Mouse (Mus musculus) limb, embryonic 15.5 days (tissue): Measurements from ENCODE around the gene Col6a4. TPM values are rescaled to one million over a fixed set of nuclear protein-coding genes. Genes with fewer than 3 reads are reported as not detected.

Experiments
- ATAC-seq: fragments of 200-750 bp; cut with Nextera tagmentation; 2 replicates; pipeline ENCODE4 v1.8.0; 2017; ENCODE audit warnings: low read depth, moderate TSS enrichment; ENCODE audit not compliant: insufficient number of reproducible peaks, low FRiP score, low TSS enrichment
- H3K27ac ChIP-seq: fragments of 300-500 bp; sonication (generic); 2 replicates; pipeline ENCODE4 v1.5.1; 2015; ENCODE audit warnings: moderate library complexity, mild to moderate bottlenecking, inconsistent platforms
- H3K27me3 ChIP-seq: fragments of 300-500 bp; sonication (generic); 2 replicates; pipeline ENCODE4 v1.6.1; 2015; ENCODE audit warnings: inconsistent platforms
- H3K36me3 ChIP-seq: fragments of 300-500 bp; sonication (generic); 2 replicates; pipeline ENCODE4 v1.6.1; 2015; ENCODE audit warnings: inconsistent platforms
- H3K4me1 ChIP-seq: fragments of 300-500 bp; sonication (generic); 2 replicates; pipeline ENCODE4 v1.6.1; 2015; ENCODE audit warnings: inconsistent platforms
- H3K4me2 ChIP-seq: fragments of 300-500 bp; sonication (generic); 2 replicates; pipeline ENCODE4 v1.6.1; 2015; ENCODE audit warnings: mild to moderate bottlenecking, inconsistent platforms
- H3K4me3 ChIP-seq: fragments of 300-500 bp; sonication (generic); 2 replicates; pipeline ENCODE4 v1.5.1; 2015; ENCODE audit warnings: mild to moderate bottlenecking, inconsistent platforms
- H3K9ac ChIP-seq: fragments of 300-500 bp; sonication (generic); 2 replicates; pipeline ENCODE4 v1.6.1; 2015; ENCODE audit warnings: inconsistent platforms
- H3K9me3 ChIP-seq: fragments of 300-500 bp; sonication (generic); 2 replicates; pipeline ENCODE4 v1.6.1; 2016; ENCODE audit warnings: inconsistent platforms
- WGBS: fragments of 180-500 bp; shearing (Covaris S2); methylation state at CpG from one replicate; pipeline ENCODE4 v1.1.7; 2015; 5-methylcytosine and 5-hydroxymethylcytosine counted together
- polyA plus RNA-seq: library from polyadenylated mRNA; unstranded; fragments of >200 nt; fragmentation: Nextera tagmentation; extraction: Ambion mirVana; gene quantifications from 2 replicates; pipeline ENCODE4 v1.2.1, GENCODE M21; 2015

Col6a4 gene
- polyA plus RNA-seq, 1 experiment from 2014 or later = 0.26 TPM

GRCm38 (mm10) chr9:105947577-105947976 is 149.0 kb downstream of the Col6a4 start:
- Histone ChIP-seq H3K4me2 (no peak overlapping the region), H3K4me1 (no peaks in the 10 kb centered on the region), H3K9me3 (no peaks in the 10 kb centered on the region), H3K27ac (no peak overlapping the region), H3K36me3 (no peaks in the 10 kb centered on the region), H3K27me3 (no peaks in the 10 kb centered on the region), H3K4me3 (no peak overlapping the region), H3K9ac (no peak overlapping the region)
- WGBS = 79% methylated on average over 3 of the region's 3 CpGs
- ATAC-seq = no peak

Other genes with a start within 250 kb of the Col6a4 start
- gene Col6a5, start 136.1 kb downstream of the Col6a4 start, polyA plus RNA-seq = 0.56 and 0.60 TPM in 2 replicates
- 2.5 TPM in 2 replicates for gene Glyctk, start 61.4 kb upstream of the Col6a4 start, polyA plus RNA-seq
- 23.5 and 29.2 TPM in 2 replicates for gene Wdr82, start 74.1 kb upstream of the Col6a4 start, polyA plus RNA-seq
- gene Ppm1m, start 103.0 kb upstream of the Col6a4 start, polyA plus RNA-seq = 48.6 and 52.2 TPM in 2 replicates
- gene Twf2, start 106.3 kb upstream of the Col6a4 start, polyA plus RNA-seq = 60.0 and 68.5 TPM in 2 replicates
- 0.07 and 0.12 TPM in 2 replicates for gene Tlr9, start 125.8 kb upstream of the Col6a4 start, polyA plus RNA-seq
- gene Alas1, start 151.9 kb upstream of the Col6a4 start, polyA plus RNA-seq = 100 and 110 TPM in 2 replicates
- 19.1 and 21.3 TPM in 2 replicates for gene Poc1a, start 184.3 kb upstream of the Col6a4 start, polyA plus RNA-seq